Mouse (Mus musculus) forebrain, postnatal 0 days (tissue): ENCODE results near the gene Tox4. TPM values are rescaled to one million over a fixed set of nuclear protein-coding genes. Genes with fewer than 3 reads are reported as not detected.

Source experiments
- ATAC-seq: fragments of 200-750 bp; cut with Nextera tagmentation; 2 replicates; pipeline ENCODE4 v1.8.0; 2017; ENCODE audit warnings: mild to moderate bottlenecking, moderate library complexity
- DNase-seq: peaks from one replicate; pipeline ENCODE4 v3.0.0-alpha.2; 2015
- H3K27ac ChIP-seq: fragments of 300-500 bp; sonication (generic); 2 replicates; pipeline ENCODE4 v1.5.1; 2014; ENCODE audit warnings: low read depth, mild to moderate bottlenecking, antibody characterized with exemption, low read length, moderate library complexity, mixed read lengths
- H3K27me3 ChIP-seq: fragments of 300-500 bp; sonication (generic); 2 replicates; pipeline ENCODE4 v1.6.1; 2014; ENCODE audit warnings: mild to moderate bottlenecking, low read length, mixed read lengths; ENCODE audit not compliant: insufficient read depth
- H3K36me3 ChIP-seq: fragments of 300-500 bp; sonication (generic); 2 replicates; pipeline ENCODE4 v1.6.1; 2014; ENCODE audit warnings: mild to moderate bottlenecking, moderate library complexity; ENCODE audit not compliant: insufficient read depth
- H3K4me1 ChIP-seq: fragments of 300-500 bp; sonication (generic); 2 replicates; pipeline ENCODE4 v1.6.1; 2014; ENCODE audit warnings: antibody characterized with exemption; ENCODE audit not compliant: insufficient read depth
- H3K4me2 ChIP-seq: fragments of 300-500 bp; sonication (generic); 2 replicates; pipeline ENCODE4 v1.6.1; 2014; ENCODE audit warnings: low read depth, mild to moderate bottlenecking, moderate library complexity
- H3K4me3 ChIP-seq: fragments of 300-500 bp; sonication (generic); 2 replicates; pipeline ENCODE4 v1.5.1; 2014; ENCODE audit warnings: low read depth, low read length, mixed read lengths
- H3K9ac ChIP-seq: fragments of 300-500 bp; sonication (generic); 2 replicates; pipeline ENCODE4 v1.6.1; 2014; ENCODE audit warnings: mild to moderate bottlenecking
- H3K9me3 ChIP-seq: fragments of 300-500 bp; sonication (generic); 2 replicates; pipeline ENCODE4 v1.6.1; 2016; ENCODE audit warnings: low read length
- CTCF ChIP-seq: sonication (generic); IDR thresholded peaks from 2 replicates; pipeline ENCODE4 v1.5.1; 2016; ENCODE audit warnings: antibody characterized with exemption, control low read depth, low read depth
- WGBS: fragments of 180-500 bp; shearing (Covaris S2); extraction: QIAGEN DNeasy Blood & Tissue Kit; methylation state at CpG from one replicate; pipeline ENCODE4 v1.1.7; 2014; 5-methylcytosine and 5-hydroxymethylcytosine counted together
- polyA plus RNA-seq: library from polyadenylated mRNA; unstranded; fragments of >200 nt; fragmentation: Nextera tagmentation; extraction: Ambion mirVana; gene quantifications from 2 replicates; pipeline ENCODE4 v1.2.1, GENCODE M21; 2015
- total RNA-seq: library from RNA; depleted of rRNA; stranded (reverse); fragments of >200 nt; gene quantifications from 2 replicates; pipeline ENCODE4 v1.2.3, GENCODE M21; 2014

Gene Tox4
- total and polyA plus RNA-seq, 2 experiments from 2014 or later = 48.7 to 56.6 TPM

- TF ChIP-seq CTCF = peak; percentile 58
- 5% methylated on average over 4 of the region's 4 CpGs for WGBS
- H3K9ac ChIP-seq = no peak overlapping the region
- no peak overlapping the region for H3K27ac ChIP-seq
- H3K36me3 ChIP-seq = no peaks in the 10 kb centered on the region
- DNase-seq (no peak), ATAC-seq (peak; percentile 66)
- H3K27me3 ChIP-seq = peaks cover 9% of the 10 kb centered on the region; the same call in 1 of the 2 replicates
- H3K9me3 ChIP-seq = no peaks in the 10 kb centered on the region
- H3K4me3 ChIP-seq = no peak overlapping the region
- H3K4me1 ChIP-seq = no peaks in the 10 kb centered on the region; the same call in 1 of the 2 replicates
- H3K4me2 ChIP-seq = no peak overlapping the region
Measured at GRCm38 (mm10) chr14:52325890-52326289, 46.9 kb downstream of the Tox4 start.

DNA sequence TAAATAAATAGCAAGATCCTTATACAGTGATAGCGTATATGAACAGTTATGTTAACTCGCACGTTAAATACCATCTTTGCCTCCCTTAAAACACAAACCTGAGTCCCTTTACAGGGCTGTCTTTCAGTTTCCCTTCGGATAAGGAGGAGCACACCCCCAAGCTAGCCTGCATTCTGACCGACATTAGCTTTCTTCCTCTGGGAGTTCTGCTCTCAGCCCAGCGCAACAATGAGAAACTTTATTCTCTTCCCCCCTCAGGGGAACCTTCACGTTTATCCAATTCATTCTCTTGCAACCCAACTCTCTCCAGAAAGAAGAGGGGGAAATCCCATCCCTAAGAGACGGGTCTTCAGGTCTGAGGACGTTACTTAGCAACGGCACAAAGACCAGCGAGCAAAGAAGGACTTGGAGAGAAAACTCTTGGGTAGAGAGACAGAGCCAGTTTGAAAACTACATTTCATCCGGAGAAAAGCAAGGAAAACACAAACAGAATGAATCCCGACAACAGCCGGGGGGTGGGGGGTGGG is 48.5 kb downstream of the Tox4 start:
- peak overlapping the region; percentile 62 for H3K27ac ChIP-seq
- WGBS = under 1% methylated on average over 14 of the region's 14 CpGs
- H3K4me1 ChIP-seq = no peaks in the 10 kb centered on the region; the same call in 1 of the 2 replicates
- TF ChIP-seq CTCF = no peak
- H3K4me2 ChIP-seq = peak overlapping the region; percentile 87
- H3K9ac ChIP-seq = peak overlapping the region; percentile 45
- ATAC-seq (peak; percentile 79), DNase-seq (peak; percentile 44)
- no peaks in the 10 kb centered on the region for H3K9me3 ChIP-seq
- H3K4me3 ChIP-seq = peak overlapping the region; percentile 47
- no peaks in the 10 kb centered on the region for H3K36me3 ChIP-seq
- peaks cover 9% of the 10 kb centered on the region; the same call in 1 of the 2 replicates for H3K27me3 ChIP-seq

DNA sequence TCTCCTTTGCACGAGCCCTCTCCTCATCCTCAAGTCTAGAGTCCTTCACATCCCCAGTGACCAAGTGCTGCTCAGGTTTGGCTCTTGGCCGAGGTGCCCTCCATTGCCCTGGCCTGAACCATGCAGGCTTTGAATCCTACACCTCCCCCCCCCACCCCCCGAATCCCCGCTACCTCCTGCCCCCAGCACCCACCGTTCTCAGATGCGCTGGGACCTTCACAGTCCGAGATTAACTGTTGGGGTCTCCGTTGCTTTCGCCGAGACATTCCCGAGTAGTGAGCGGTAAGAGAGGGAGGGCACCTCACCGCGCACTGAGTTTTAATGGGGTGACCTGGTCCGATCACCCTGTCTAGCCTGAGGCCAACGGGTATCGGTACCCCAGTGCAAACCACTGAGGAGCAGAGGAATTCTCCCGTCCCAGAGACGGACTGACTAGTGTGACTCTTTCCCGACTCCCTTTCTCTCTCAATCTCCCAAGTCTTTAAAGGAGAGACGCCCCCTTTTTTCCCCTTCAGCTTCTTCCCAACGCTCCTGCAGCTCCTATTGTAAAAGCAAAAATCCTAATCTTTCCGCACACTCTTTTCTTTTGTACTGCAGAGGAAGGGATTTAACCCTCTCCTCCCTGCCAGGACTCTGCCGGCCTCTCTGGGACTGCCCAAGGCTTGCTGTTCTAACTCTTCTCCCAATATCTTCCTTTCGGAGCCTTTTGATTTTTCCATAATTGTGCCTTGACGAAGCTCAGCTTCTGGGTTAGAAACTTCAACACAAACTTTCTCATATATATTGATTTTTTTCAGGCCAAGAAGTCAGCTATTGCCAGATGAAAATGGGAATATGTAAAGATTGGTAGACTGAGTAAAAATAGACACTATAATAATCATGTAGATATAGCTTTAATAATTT is 49.2 kb downstream of the Tox4 start, which contains the start of gene Sall2:
Gene Sall2, minus strand, starts transcription at position 853 of the 903 bp plus-strand sequence.
- H3K27ac ChIP-seq = peak within 1 kb of the TSS; percentile 62
- ATAC-seq = peak; percentile 55
- H3K27me3 ChIP-seq = peaks cover 9% of the 10 kb centered on the region; the same call in 1 of the 2 replicates
- H3K9me3 ChIP-seq = no peaks in the 10 kb centered on the region
- peak within 1 kb of the TSS; percentile 87 for H3K4me2 ChIP-seq
- DNase-seq = no peak
- no peak for TF ChIP-seq CTCF
- H3K4me3 ChIP-seq = peak within 1 kb of the TSS; percentile 47
- H3K9ac ChIP-seq = peak within 1 kb of the TSS; percentile 45
- no peaks in the 10 kb centered on the region; the same call in 1 of the 2 replicates for H3K4me1 ChIP-seq
- 1% methylated on average over 26 of the region's 26 CpGs for WGBS
- H3K36me3 ChIP-seq = no peaks in the 10 kb centered on the region

- H3K9ac ChIP-seq = no peak overlapping the region
- no peaks in the 10 kb centered on the region for H3K9me3 ChIP-seq
- H3K27me3 ChIP-seq = peaks cover 9% of the 10 kb centered on the region; the same call in 1 of the 2 replicates
- no peak overlapping the region for H3K27ac ChIP-seq
- no peaks in the 10 kb centered on the region; the same call in 1 of the 2 replicates for H3K4me1 ChIP-seq
- no peak overlapping the region for H3K4me3 ChIP-seq
- no peaks in the 10 kb centered on the region for H3K36me3 ChIP-seq
- no peak for ATAC-seq
- DNase-seq = no peak
- WGBS = 8% methylated on average over 4 of the region's 4 CpGs
- no peak for TF ChIP-seq CTCF
- no peak overlapping the region for H3K4me2 ChIP-seq
Measured at GRCm38 (mm10) chr14:52331069-52331750, 52.3 kb downstream of the Tox4 start.

GRCm38 (mm10) chr14:52332171-52332570 is 53.2 kb downstream of the Tox4 start:
- Histone ChIP-seq H3K9me3 (no peaks in the 10 kb centered on the region), H3K9ac (no peak overlapping the region), H3K4me3 (no peak overlapping the region), H3K27me3 (peaks cover 4% of the 10 kb centered on the region; the same call in 1 of the 2 replicates), H3K27ac (no peak overlapping the region), H3K4me2 (no peak overlapping the region), H3K4me1 (no peaks in the 10 kb centered on the region; the same call in 1 of the 2 replicates), H3K36me3 (no peaks in the 10 kb centered on the region)
- ATAC-seq (no peak), DNase-seq (no peak)
- TF ChIP-seq CTCF = no peak
- 64% methylated on average over 1 of the region's 3 CpGs for WGBS

DNA sequence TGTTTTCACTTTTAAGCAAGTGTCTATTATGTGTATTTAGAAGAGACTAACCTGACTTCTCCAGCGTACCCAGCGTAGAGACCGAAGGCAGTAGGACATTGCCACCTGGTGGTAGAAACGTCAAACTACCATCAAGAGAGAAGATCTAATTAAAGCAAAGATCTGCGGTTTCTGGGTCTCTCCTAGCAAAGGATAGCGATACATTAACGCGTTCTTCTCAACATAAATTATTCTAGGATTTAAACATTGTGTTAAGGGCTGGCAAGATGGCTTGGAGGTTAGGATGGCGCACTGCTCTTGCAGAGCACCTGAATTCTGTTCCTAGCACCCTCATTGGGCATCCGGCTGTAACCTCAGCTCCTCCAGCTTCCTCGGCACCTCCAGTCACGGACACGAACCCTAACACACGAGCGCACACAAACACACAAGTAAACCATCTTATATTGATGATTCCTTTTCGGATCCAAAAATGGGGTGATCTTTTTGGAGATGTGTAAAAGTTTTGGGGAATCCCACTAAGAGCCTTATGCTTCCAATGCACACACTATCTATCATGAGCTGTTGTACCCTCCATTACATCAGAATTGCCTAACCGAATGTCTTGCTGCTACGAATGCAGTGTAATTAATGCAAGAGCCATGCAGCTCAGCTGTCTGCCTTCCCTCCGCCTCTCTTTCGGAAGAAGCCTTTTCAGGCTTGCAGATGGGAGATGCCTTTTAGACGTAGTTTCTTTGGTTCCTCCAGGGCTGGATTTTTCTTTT is 60.0 kb downstream of the Tox4 start:
- Histone ChIP-seq H3K4me3 (peak overlapping the region; percentile 33), H3K9me3 (no peaks in the 10 kb centered on the region), H3K27ac (peak overlapping the region; percentile 54; the same call in 1 of the 2 replicates), H3K27me3 (no peaks in the 10 kb centered on the region), H3K36me3 (no peaks in the 10 kb centered on the region), H3K4me1 (no peaks in the 10 kb centered on the region), H3K4me2 (peak overlapping the region; percentile 55), H3K9ac (peak overlapping the region; percentile 54)
- WGBS = 18% methylated on average over 21 of the region's 21 CpGs
- peak; percentile 90 for ATAC-seq
- TF ChIP-seq CTCF = peak; percentile 91
- peak; percentile 91 for DNase-seq
